Mouse (Mus musculus) myocyte (in vitro differentiated cells): ENCODE data around the gene Pop4.

Source experiments
- CEBPB ChIP-seq: IDR thresholded peaks from 2 replicates; pipeline ENCODE4 v1.6.1; 2011; ENCODE audit warnings: mild to moderate bottlenecking, moderate library complexity; ENCODE audit not compliant: poor library complexity, insufficient read depth, severe bottlenecking
- E2F4 ChIP-seq: IDR thresholded peaks from one replicate; pipeline ENCODE4 v1.6.1; 2011; ENCODE audit warnings: mild to moderate bottlenecking, control low read depth, moderate library complexity; ENCODE audit not compliant: insufficient read depth
- MAX ChIP-seq: IDR thresholded peaks from one replicate; pipeline ENCODE4 v1.6.1; 2011; ENCODE audit warnings: low read depth, mild to moderate bottlenecking, control low read depth
- MYOD1 ChIP-seq, 3 experiments: IDR thresholded peaks; one replicate each; pipeline ENCODE4 v1.6.1; 2011; ENCODE audit warnings: control low read depth in 2 of 3, low read depth in 2 of 3, mild to moderate bottlenecking in 2 of 3, moderate library complexity in 1 of 3; ENCODE audit not compliant: insufficient read length in 2 of 3, control insufficient read depth in 1 of 3
- POLR2A ChIP-seq: IDR thresholded peaks from one replicate; pipeline ENCODE4 v1.6.1; 2011; ENCODE audit warnings: low read depth, mild to moderate bottlenecking, control low read depth, moderate library complexity; ENCODE audit not compliant: insufficient read length
- POLR2AphosphoS2 ChIP-seq: IDR thresholded peaks from one replicate; pipeline ENCODE4 v1.6.1; 2011; ENCODE audit warnings: low read depth, control low read depth; ENCODE audit not compliant: insufficient read length
- SRF ChIP-seq: IDR thresholded peaks from one replicate; pipeline ENCODE4 v1.6.1; 2011; ENCODE audit warnings: low read depth; ENCODE audit not compliant: control insufficient read depth, insufficient read length

- TF ChIP-seq POLR2AphosphoS2 = no peak
- TF ChIP-seq POLR2A = no peak
- no peak for TF ChIP-seq MAX
- TF ChIP-seq MYOD1 (IDR thresholded peaks at IDR 0.05; ENCODE audit: control insufficient read depth in 1 of 3, insufficient read length in 2 of 3, low read depth in 2 of 3) = no peak
- TF ChIP-seq SRF = no peak
- TF ChIP-seq E2F4 = no peak
- no peak for TF ChIP-seq CEBPB
Observed at GRCm38 (mm10) chr7:38271511-38271811, 238 bp upstream of the Pop4 start.
